Mouse (Mus musculus): ENCODE results near the gene Cenpn. TPM values are rescaled to one million over a fixed set of nuclear protein-coding genes. Genes with fewer than 3 reads are reported as not detected.

Cenpn gene
- polyA plus RNA-seq, 1 experiment from 2014 or later = 34.0 TPM

- no peak overlapping the region for H3K9ac ChIP-seq (ENCODE audit: low read depth, low read length)
- H3K4me3 ChIP-seq (ENCODE audit: low read depth, low read length) = no peak overlapping the region
- H3K9me3 ChIP-seq (replicated peaks; ENCODE audit: control insufficient read depth, low read length) = no peaks in the 10 kb centered on the region
- no peak for ATAC-seq (replicated peaks; ENCODE audit: insufficient number of reproducible peaks, low FRiP score, low TSS enrichment)
- 0 out of 2 replicates have a peak, but pooled peaks cover 6% of the 10 kb centered on the region for H3K36me3 ChIP-seq (ENCODE audit: control insufficient read depth, insufficient read depth, low read length)
- H3K4me2 ChIP-seq = no peak overlapping the region
- 79% methylated on average over 8 of the region's 8 CpGs for WGBS (ENCODE audit: insufficient replicate concordance)
- no peaks in the 10 kb centered on the region; the same call in 1 of the 2 replicates for H3K4me1 ChIP-seq (ENCODE audit: control insufficient read depth, insufficient read depth, low read length)
- no peaks in the 10 kb centered on the region for H3K27me3 ChIP-seq (ENCODE audit: control insufficient read depth, insufficient read depth, low read length)
- no peak overlapping the region for H3K27ac ChIP-seq (ENCODE audit: low read depth, low read length)
Observed at GRCm38 (mm10) chr8:116923526-116923925, 2.0 kb downstream of the Cenpn start.

- H3K27me3 ChIP-seq (ENCODE audit: control insufficient read depth, insufficient read depth, low read length) = no peaks in the 10 kb centered on the region
- no peaks in the 10 kb centered on the region for H3K4me1 ChIP-seq (ENCODE audit: control insufficient read depth, insufficient read depth, low read length)
- no peak overlapping the region for H3K4me3 ChIP-seq (ENCODE audit: low read depth, low read length)
- no peaks in the 10 kb centered on the region for H3K9me3 ChIP-seq (replicated peaks; ENCODE audit: control insufficient read depth, low read length)
- 80% methylated on average over 9 of the region's 9 CpGs for WGBS (ENCODE audit: insufficient replicate concordance)
- H3K36me3 ChIP-seq (ENCODE audit: control insufficient read depth, insufficient read depth, low read length) = peaks cover 20% of the 10 kb centered on the region; the same call in 1 of the 2 replicates
- H3K4me2 ChIP-seq = no peak overlapping the region
- no peak overlapping the region for H3K27ac ChIP-seq (ENCODE audit: low read depth, low read length)
- no peak for ATAC-seq (replicated peaks; ENCODE audit: insufficient number of reproducible peaks, low FRiP score, low TSS enrichment)
- no peak overlapping the region for H3K9ac ChIP-seq (ENCODE audit: low read depth, low read length)
Observed at GRCm38 (mm10) chr8:116927880-116928279, 6.3 kb downstream of the Cenpn start.

GRCm38 (mm10) chr8:116928588-116928987 lies 7.1 kb downstream of the Cenpn start:
- Histone ChIP-seq H3K4me1 (ENCODE audit: control insufficient read depth, insufficient read depth, low read length) (no peaks in the 10 kb centered on the region), H3K27ac (ENCODE audit: low read depth, low read length) (no peak overlapping the region), H3K27me3 (ENCODE audit: control insufficient read depth, insufficient read depth, low read length) (no peaks in the 10 kb centered on the region), H3K9me3 (replicated peaks; ENCODE audit: control insufficient read depth, low read length) (no peaks in the 10 kb centered on the region), H3K4me2 (no peak overlapping the region), H3K4me3 (ENCODE audit: low read depth, low read length) (no peak overlapping the region), H3K36me3 (ENCODE audit: control insufficient read depth, insufficient read depth, low read length) (peaks cover 20% of the 10 kb centered on the region; the same call in 1 of the 2 replicates), H3K9ac (ENCODE audit: low read depth, low read length) (no peak overlapping the region)
- WGBS (ENCODE audit: insufficient replicate concordance) = 87% methylated on average over 5 of the region's 5 CpGs
- no peak for ATAC-seq (replicated peaks; ENCODE audit: insufficient number of reproducible peaks, low FRiP score, low TSS enrichment)

- H3K27me3 ChIP-seq (ENCODE audit: control insufficient read depth, insufficient read depth, low read length) = no peaks in the 10 kb centered on the region
- H3K4me2 ChIP-seq = no peak overlapping the region
- no peak overlapping the region for H3K4me3 ChIP-seq (ENCODE audit: low read depth, low read length)
- no peak overlapping the region for H3K27ac ChIP-seq (ENCODE audit: low read depth, low read length)
- no peak overlapping the region for H3K9ac ChIP-seq (ENCODE audit: low read depth, low read length)
- 90% methylated on average over 4 of the region's 4 CpGs for WGBS (ENCODE audit: insufficient replicate concordance)
- no peaks in the 10 kb centered on the region for H3K9me3 ChIP-seq (replicated peaks; ENCODE audit: control insufficient read depth, low read length)
- no peak for ATAC-seq (replicated peaks; ENCODE audit: insufficient number of reproducible peaks, low FRiP score, low TSS enrichment)
- H3K36me3 ChIP-seq (ENCODE audit: control insufficient read depth, insufficient read depth, low read length) = peaks cover 23% of the 10 kb centered on the region
- no peaks in the 10 kb centered on the region for H3K4me1 ChIP-seq (ENCODE audit: control insufficient read depth, insufficient read depth, low read length)
Observed at GRCm38 (mm10) chr8:116934976-116935375, 13.4 kb downstream of the Cenpn start.

- 82% methylated on average over 6 of the region's 6 CpGs for WGBS (ENCODE audit: insufficient replicate concordance)
- H3K9me3 ChIP-seq (replicated peaks; ENCODE audit: control insufficient read depth, low read length) = no peaks in the 10 kb centered on the region
- H3K36me3 ChIP-seq (ENCODE audit: control insufficient read depth, insufficient read depth, low read length) = peaks cover 24% of the 10 kb centered on the region
- H3K4me1 ChIP-seq (ENCODE audit: control insufficient read depth, insufficient read depth, low read length) = no peaks in the 10 kb centered on the region
- H3K27me3 ChIP-seq (ENCODE audit: control insufficient read depth, insufficient read depth, low read length) = no peaks in the 10 kb centered on the region
- H3K4me3 ChIP-seq (ENCODE audit: low read depth, low read length) = no peak overlapping the region
- ATAC-seq (replicated peaks; ENCODE audit: insufficient number of reproducible peaks, low FRiP score, low TSS enrichment) = no peak
- H3K4me2 ChIP-seq = no peak overlapping the region
- H3K9ac ChIP-seq (ENCODE audit: low read depth, low read length) = no peak overlapping the region
- H3K27ac ChIP-seq (ENCODE audit: low read depth, low read length) = no peak overlapping the region
Observed at GRCm38 (mm10) chr8:116935506-116935905, 14.0 kb downstream of the Cenpn start.

- no peak overlapping the region for H3K27ac ChIP-seq (ENCODE audit: low read depth, low read length)
- no peak overlapping the region for H3K4me3 ChIP-seq (ENCODE audit: low read depth, low read length)
- 0 out of 2 replicates have a peak, but pooled peaks cover 2% of the 10 kb centered on the region for H3K36me3 ChIP-seq (ENCODE audit: control insufficient read depth, insufficient read depth, low read length)
- H3K27me3 ChIP-seq (ENCODE audit: control insufficient read depth, insufficient read depth, low read length) = no peaks in the 10 kb centered on the region
- peak overlapping the region; percentile 98 for H3K4me2 ChIP-seq
- no peak for ATAC-seq (replicated peaks; ENCODE audit: insufficient number of reproducible peaks, low FRiP score, low TSS enrichment)
- 67% methylated on average over 12 of the region's 12 CpGs for WGBS (ENCODE audit: insufficient replicate concordance)
- H3K9me3 ChIP-seq (replicated peaks; ENCODE audit: control insufficient read depth, low read length) = no peaks in the 10 kb centered on the region
- no peak overlapping the region for H3K9ac ChIP-seq (ENCODE audit: low read depth, low read length)
- peaks cover 34% of the 10 kb centered on the region for H3K4me1 ChIP-seq (ENCODE audit: control insufficient read depth, insufficient read depth, low read length)
Observed at GRCm38 (mm10) chr8:116942284-116943058, 20.9 kb downstream of the Cenpn start.

GRCm38 (mm10) chr8:116943161-116943554 lies 21.6 kb downstream of the Cenpn start, which contains the start of gene Atmin:
Gene Atmin, plus strand, starts transcription at chr8:116943393.
- peak; percentile 78 for ATAC-seq (replicated peaks; ENCODE audit: insufficient number of reproducible peaks, low FRiP score, low TSS enrichment)
- H3K4me1 ChIP-seq (ENCODE audit: control insufficient read depth, insufficient read depth, low read length) = peaks cover 41% of the 10 kb centered on the region
- H3K36me3 ChIP-seq (ENCODE audit: control insufficient read depth, insufficient read depth, low read length) = 0 out of 2 replicates have a peak, but pooled peaks cover 2% of the 10 kb centered on the region
- H3K9me3 ChIP-seq (replicated peaks; ENCODE audit: control insufficient read depth, low read length) = no peaks in the 10 kb centered on the region
- peak within 1 kb of the TSS; percentile 90 for H3K4me3 ChIP-seq (ENCODE audit: low read depth, low read length)
- under 1% methylated on average over 45 of the region's 46 CpGs for WGBS (ENCODE audit: insufficient replicate concordance)
- peak within 1 kb of the TSS; percentile 84 for H3K9ac ChIP-seq (ENCODE audit: low read depth, low read length)
- peak within 1 kb of the TSS; percentile 98 for H3K4me2 ChIP-seq
- no peaks in the 10 kb centered on the region for H3K27me3 ChIP-seq (ENCODE audit: control insufficient read depth, insufficient read depth, low read length)
- 0 out of 2 replicates have a peak within 1 kb of the TSS, but pooled peaks have one; percentile 29 for H3K27ac ChIP-seq (ENCODE audit: low read depth, low read length)

GRCm38 (mm10) chr8:116943555-116944384 lies 22.2 kb downstream of the Cenpn start:
- Histone ChIP-seq H3K4me1 (ENCODE audit: control insufficient read depth, insufficient read depth, low read length) (peaks cover 42% of the 10 kb centered on the region), H3K9me3 (replicated peaks; ENCODE audit: control insufficient read depth, low read length) (no peaks in the 10 kb centered on the region), H3K4me3 (ENCODE audit: low read depth, low read length) (peak overlapping the region; percentile 90), H3K36me3 (ENCODE audit: control insufficient read depth, insufficient read depth, low read length) (0 out of 2 replicates have a peak, but pooled peaks cover 2% of the 10 kb centered on the region), H3K27ac (ENCODE audit: low read depth, low read length) (0 out of 2 replicates have a peak overlapping the region, but pooled peaks have one; percentile 29), H3K27me3 (ENCODE audit: control insufficient read depth, insufficient read depth, low read length) (no peaks in the 10 kb centered on the region), H3K4me2 (peak overlapping the region; percentile 98), H3K9ac (ENCODE audit: low read depth, low read length) (peak overlapping the region; percentile 84)
- peak; percentile 48; the same call in 1 of the 2 replicates for ATAC-seq (replicated peaks; ENCODE audit: insufficient number of reproducible peaks, low FRiP score, low TSS enrichment)
- WGBS (ENCODE audit: insufficient replicate concordance) = under 1% methylated on average over 52 of the region's 62 CpGs

Data from heart, embryonic 11.5 days (tissue).